Mouse (Mus musculus): ENCODE results near the gene Ctdnep1. TPM values are rescaled to one million over a fixed set of nuclear protein-coding genes. Genes with fewer than 3 reads are reported as not detected.

The Ctdnep1 gene
- polyA plus RNA-seq, 1 experiment from 2014 or later, result 28.6 TPM

DNA sequence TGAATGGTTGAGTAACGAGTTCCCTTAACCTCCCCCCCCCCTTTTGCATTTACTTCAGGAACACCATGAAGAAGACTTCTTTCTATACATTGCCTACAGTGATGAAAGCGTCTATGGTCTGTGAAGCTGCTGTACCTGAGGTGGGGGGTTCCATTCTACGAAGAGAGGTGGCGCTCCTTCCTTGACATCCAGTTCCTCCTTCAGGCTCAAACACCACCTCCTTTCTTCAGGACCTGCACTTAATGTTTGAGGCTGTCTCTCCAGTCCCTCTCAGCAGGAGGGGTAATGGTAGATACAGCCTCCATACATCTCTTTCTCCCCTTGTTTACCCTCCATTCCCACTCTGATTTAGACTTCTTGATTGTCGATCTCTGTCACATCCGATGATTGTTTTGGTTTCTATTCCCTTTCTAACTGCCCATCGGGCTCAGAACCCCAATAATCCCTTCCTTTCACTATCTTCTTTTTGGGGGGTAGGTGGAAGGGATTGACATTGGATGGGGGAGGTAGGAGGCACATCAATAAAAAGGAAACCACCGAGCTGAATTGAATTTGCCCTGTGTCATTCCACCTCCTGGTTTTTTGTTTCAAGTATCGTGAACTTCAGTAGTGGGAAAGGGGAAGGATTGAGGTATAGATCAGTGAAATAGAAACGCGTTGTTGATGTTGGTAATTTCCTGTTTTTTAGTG is 13.6 kb downstream of the Ctdnep1 start:
- DNase-seq (ENCODE audit: low spot score) (no peak), ATAC-seq (replicated peaks; ENCODE audit: low FRiP score, low TSS enrichment, low read depth) (no peak)
- H3K4me2 ChIP-seq (ENCODE audit: low read length), result peak overlapping the region; percentile 38; the same call in 1 of the 2 replicates
- H3K27me3 ChIP-seq (replicated peaks; ENCODE audit: control insufficient read depth, insufficient read depth, low read length), result no peaks in the 10 kb centered on the region
- no peak overlapping the region for H3K9ac ChIP-seq (ENCODE audit: low read length)
- 84% methylated on average over 11 of the region's 11 CpGs for WGBS
- peaks cover 21% of the 10 kb centered on the region for H3K4me1 ChIP-seq (replicated peaks; ENCODE audit: control insufficient read depth, insufficient read depth, low read length)
- no peak overlapping the region; the same call in 1 of the 2 replicates for H3K27ac ChIP-seq (ENCODE audit: low read depth)
- 0 out of 2 replicates have a peak overlapping the region, but pooled peaks have one; percentile 77 for H3K4me3 ChIP-seq (ENCODE audit: low read depth, low read length)
- H3K36me3 ChIP-seq (ENCODE audit: control insufficient read depth, insufficient read depth, low read length), result peaks cover 45% of the 10 kb centered on the region
- no peaks in the 10 kb centered on the region for H3K9me3 ChIP-seq (ENCODE audit: control insufficient read depth, low read length)

DNA sequence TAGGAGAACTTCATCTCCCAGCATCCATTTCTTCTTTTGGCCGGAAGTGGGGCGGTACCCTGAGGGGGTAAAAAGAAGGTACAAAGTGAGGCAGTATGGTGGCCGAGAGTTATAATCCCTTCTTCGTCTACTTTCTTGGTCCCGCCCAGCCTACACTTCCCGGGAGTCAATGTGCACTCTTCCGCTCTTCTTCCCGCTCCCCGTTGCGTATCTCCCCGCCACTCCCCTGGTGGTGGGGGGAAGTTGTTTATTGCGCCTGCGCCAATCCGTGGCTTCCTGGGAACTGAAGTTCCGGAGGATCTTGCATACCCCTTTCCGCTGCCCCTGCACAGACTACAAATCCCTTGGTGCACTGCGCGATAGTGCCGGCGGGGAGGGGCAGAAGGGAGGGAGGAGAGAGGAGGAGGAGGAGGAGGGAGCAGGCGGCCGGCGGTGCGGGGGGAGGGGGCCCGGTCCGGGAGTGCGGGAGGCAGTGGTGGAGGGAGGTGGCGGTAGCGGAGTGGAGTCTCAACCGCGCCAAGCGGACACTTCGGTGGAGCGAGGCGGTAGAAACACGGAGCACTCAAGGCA is 14.5 kb downstream of the Ctdnep1 start, which contains the start of gene Phf23:
Phf23 (plus strand) TSS at position 387 of the 570 bp plus-strand sequence.
- WGBS, result under 1% methylated on average over 36 of the region's 36 CpGs

DNA sequence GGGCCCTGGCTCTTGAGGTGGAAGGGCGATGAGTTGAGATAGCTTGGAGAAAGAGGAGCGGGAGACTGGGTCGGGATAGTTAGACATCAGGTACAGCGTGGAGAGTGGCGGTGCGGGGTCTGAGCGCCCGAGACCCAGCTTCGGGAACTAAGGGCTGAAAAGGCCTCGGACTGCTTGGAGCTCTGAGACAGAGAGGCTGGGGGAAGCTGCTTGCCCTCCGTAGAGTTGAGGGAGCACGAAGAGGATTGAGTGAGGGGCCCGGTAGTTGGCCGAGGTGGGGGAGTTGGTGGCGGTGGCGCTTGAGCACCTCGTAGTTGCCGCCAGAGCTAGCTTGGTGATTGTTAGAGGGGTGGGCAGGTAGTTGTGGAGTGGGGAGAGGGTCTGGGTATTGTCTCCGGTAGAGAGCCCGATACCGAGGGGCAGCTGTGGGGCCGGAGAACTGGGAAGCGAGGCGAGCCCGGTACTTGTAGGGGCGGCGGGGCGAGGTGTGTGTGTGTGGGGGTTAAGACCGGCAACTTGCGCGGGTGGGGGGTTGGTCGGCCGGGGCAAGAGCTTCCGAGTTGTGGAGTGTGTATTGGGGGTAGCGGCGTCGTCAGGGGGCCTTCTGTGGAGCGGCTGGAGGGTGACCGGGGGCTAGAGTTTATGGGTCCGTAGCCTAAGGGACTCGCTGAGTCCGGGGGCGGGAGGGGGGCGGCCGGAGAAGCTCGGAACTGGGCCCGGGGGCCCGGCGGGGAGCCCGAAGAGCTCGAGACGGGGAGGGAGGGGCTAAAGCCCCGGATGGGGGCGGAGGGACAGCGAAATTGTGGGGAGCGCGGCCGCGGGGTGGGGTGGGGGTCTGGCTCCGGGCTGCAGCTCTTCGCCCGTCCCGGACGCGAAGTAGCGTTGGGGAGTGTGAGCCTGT is 15.5 kb downstream of the Ctdnep1 start:
- Histone ChIP-seq H3K27me3 (replicated peaks; ENCODE audit: control insufficient read depth, insufficient read depth, low read length) (no peaks in the 10 kb centered on the region), H3K27ac (ENCODE audit: low read depth) (peak overlapping the region; percentile 98), H3K36me3 (ENCODE audit: control insufficient read depth, insufficient read depth, low read length) (peaks cover 41% of the 10 kb centered on the region), H3K4me1 (replicated peaks; ENCODE audit: control insufficient read depth, insufficient read depth, low read length) (peaks cover 23% of the 10 kb centered on the region), H3K4me2 (ENCODE audit: low read length) (peak overlapping the region; percentile 57), H3K9ac (ENCODE audit: low read length) (peak overlapping the region; percentile 88), H3K9me3 (ENCODE audit: control insufficient read depth, low read length) (no peaks in the 10 kb centered on the region), H3K4me3 (ENCODE audit: low read depth, low read length) (peak overlapping the region; percentile 77)
- under 1% methylated on average over 64 of the region's 66 CpGs for WGBS
- ATAC-seq (replicated peaks; ENCODE audit: low FRiP score, low TSS enrichment, low read depth) (peak; percentile 2), DNase-seq (ENCODE audit: low spot score) (peak; percentile 78)

More for the DNA sequence above, 14.5 kb downstream of the Ctdnep1 start, which contains the start of gene Phf23:
- Histone ChIP-seq H3K4me3 (ENCODE audit: low read depth, low read length) (peak within 1 kb of the TSS; percentile 77), H3K9me3 (ENCODE audit: control insufficient read depth, low read length) (no peaks in the 10 kb centered on the region), H3K27me3 (replicated peaks; ENCODE audit: control insufficient read depth, insufficient read depth, low read length) (no peaks in the 10 kb centered on the region), H3K36me3 (ENCODE audit: control insufficient read depth, insufficient read depth, low read length) (peaks cover 41% of the 10 kb centered on the region), H3K4me1 (replicated peaks; ENCODE audit: control insufficient read depth, insufficient read depth, low read length) (peaks cover 23% of the 10 kb centered on the region), H3K4me2 (ENCODE audit: low read length) (peak within 1 kb of the TSS; percentile 57), H3K9ac (ENCODE audit: low read length) (peak within 1 kb of the TSS; percentile 88), H3K27ac (ENCODE audit: low read depth) (peak within 1 kb of the TSS; percentile 98)
- ATAC-seq (replicated peaks; ENCODE audit: low FRiP score, low TSS enrichment, low read depth), result peak; percentile 71
- DNase-seq (ENCODE audit: low spot score), result peak; percentile 97

DNA sequence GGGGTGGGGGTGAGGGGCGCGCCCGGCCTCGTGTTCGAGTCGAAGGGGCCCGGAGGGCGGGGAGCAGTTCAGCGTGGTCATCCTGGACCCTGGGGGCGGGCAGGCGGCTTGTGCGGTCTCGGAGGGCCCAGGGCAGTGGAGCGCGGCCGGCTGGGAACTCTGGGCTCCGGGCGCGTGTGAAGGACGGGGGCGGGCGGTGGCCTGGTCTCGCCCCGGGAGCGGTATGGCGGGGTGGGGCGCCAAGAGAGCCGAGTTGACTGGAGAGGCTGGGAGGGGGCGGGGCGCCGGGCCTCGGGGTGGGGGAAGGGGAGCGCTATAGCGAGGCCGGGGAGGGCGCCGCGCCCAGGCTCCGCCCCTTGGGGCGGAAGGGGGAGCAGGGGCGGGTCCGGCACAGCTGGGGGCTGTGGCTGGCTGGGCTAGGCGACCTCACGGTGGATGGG is 16.1 kb downstream of the Ctdnep1 start:
- Histone ChIP-seq H3K9me3 (ENCODE audit: control insufficient read depth, low read length) (no peaks in the 10 kb centered on the region), H3K27me3 (replicated peaks; ENCODE audit: control insufficient read depth, insufficient read depth, low read length) (no peaks in the 10 kb centered on the region), H3K27ac (ENCODE audit: low read depth) (peak overlapping the region; percentile 98), H3K36me3 (ENCODE audit: control insufficient read depth, insufficient read depth, low read length) (peaks cover 41% of the 10 kb centered on the region), H3K4me3 (ENCODE audit: low read depth, low read length) (peak overlapping the region; percentile 77), H3K4me2 (ENCODE audit: low read length) (peak overlapping the region; percentile 57), H3K9ac (ENCODE audit: low read length) (peak overlapping the region; percentile 88), H3K4me1 (replicated peaks; ENCODE audit: control insufficient read depth, insufficient read depth, low read length) (peaks cover 30% of the 10 kb centered on the region)
- WGBS, result under 1% methylated on average over 42 of the region's 44 CpGs
- ATAC-seq (replicated peaks; ENCODE audit: low FRiP score, low TSS enrichment, low read depth) (peak; percentile 54), DNase-seq (ENCODE audit: low spot score) (peak; percentile 91)

DNA sequence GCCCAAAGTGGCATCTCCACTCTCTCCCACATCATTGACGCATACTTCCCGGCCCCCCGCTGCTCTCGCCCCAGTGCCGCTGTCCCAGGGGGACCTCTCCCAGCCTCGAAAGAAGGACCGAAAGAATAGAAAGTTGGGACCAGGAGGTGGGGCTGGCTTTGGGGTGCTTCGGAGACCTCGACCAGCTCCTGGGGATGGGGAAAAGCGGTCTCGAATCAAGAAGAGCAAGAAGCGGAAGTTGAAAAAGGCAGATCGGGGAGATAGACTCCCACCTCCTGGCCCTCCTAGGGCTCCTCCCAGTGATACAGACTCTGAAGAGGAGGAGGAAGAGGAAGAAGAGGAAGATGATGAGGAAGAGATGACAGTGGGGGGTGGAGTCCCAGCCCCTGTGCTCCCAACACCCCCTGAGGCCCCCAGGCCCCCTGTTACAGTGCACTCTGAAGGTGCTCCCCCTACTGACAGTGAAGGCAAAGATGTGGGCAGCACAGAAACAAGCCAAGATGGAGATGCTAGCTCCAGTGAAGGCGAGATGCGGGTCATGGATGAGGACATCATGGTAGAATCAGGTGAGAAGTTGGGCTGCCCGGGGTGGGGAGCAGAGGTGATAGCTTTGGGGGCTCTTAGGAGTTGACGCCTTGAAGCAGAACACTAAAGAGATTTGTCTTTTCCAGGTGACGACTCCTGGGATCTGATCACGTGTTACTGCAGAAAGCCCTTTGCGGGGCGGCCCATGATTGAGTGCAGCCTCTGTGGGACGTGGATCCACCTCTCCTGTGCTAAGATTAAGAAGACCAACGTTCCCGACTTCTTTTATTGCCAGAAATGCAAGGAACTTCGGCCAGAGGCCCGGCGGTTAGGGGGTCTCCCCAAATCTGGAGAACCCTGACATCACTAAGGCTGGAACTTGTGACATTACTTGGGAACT is 17.9 kb downstream of the Ctdnep1 start:
- no peak for ATAC-seq (replicated peaks; ENCODE audit: low FRiP score, low TSS enrichment, low read depth)
- H3K27ac ChIP-seq (ENCODE audit: low read depth), result no peak overlapping the region
- no peaks in the 10 kb centered on the region for H3K27me3 ChIP-seq (replicated peaks; ENCODE audit: control insufficient read depth, insufficient read depth, low read length)
- H3K36me3 ChIP-seq (ENCODE audit: control insufficient read depth, insufficient read depth, low read length), result peaks cover 34% of the 10 kb centered on the region
- no peak overlapping the region for H3K4me3 ChIP-seq (ENCODE audit: low read depth, low read length)
- no peak overlapping the region for H3K4me2 ChIP-seq (ENCODE audit: low read length)
- H3K4me1 ChIP-seq (replicated peaks; ENCODE audit: control insufficient read depth, insufficient read depth, low read length), result peaks cover 30% of the 10 kb centered on the region
- no peak overlapping the region for H3K9ac ChIP-seq (ENCODE audit: low read length)
- 91% methylated on average over 27 of the region's 27 CpGs for WGBS
- no peak for DNase-seq (ENCODE audit: low spot score)
- no peaks in the 10 kb centered on the region for H3K9me3 ChIP-seq (ENCODE audit: control insufficient read depth, low read length)

DNA sequence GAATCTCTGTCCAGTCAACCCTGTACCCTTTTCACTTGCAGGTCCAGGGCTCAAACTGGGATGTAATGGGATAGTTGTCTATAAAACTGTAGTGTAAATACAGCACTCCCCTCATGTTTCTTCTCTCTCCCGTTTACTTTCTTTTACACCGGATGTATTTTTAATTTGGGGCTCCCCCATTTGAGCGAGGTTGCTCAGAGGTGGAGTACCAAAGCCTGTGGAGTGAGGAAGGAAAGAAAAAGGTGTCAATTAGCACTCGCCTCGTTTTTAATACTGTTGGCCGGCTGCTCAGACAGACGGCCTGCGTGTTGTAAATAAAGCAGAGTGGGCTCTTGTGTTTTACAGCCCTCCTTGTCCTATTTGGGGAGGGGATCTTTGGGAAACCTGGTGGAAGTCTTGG is 18.7 kb downstream of the Ctdnep1 start:
- DNase-seq (ENCODE audit: low spot score) (no peak), ATAC-seq (replicated peaks; ENCODE audit: low FRiP score, low TSS enrichment, low read depth) (no peak)
- 78% methylated on average over 8 of the region's 8 CpGs for WGBS
- Histone ChIP-seq H3K9me3 (ENCODE audit: control insufficient read depth, low read length) (no peaks in the 10 kb centered on the region), H3K27ac (ENCODE audit: low read depth) (no peak overlapping the region; the same call in 1 of the 2 replicates), H3K4me2 (ENCODE audit: low read length) (no peak overlapping the region), H3K4me3 (ENCODE audit: low read depth, low read length) (no peak overlapping the region), H3K27me3 (replicated peaks; ENCODE audit: control insufficient read depth, insufficient read depth, low read length) (no peaks in the 10 kb centered on the region), H3K36me3 (ENCODE audit: control insufficient read depth, insufficient read depth, low read length) (peaks cover 26% of the 10 kb centered on the region), H3K4me1 (replicated peaks; ENCODE audit: control insufficient read depth, insufficient read depth, low read length) (peaks cover 30% of the 10 kb centered on the region), H3K9ac (ENCODE audit: low read length) (no peak overlapping the region)

DNA sequence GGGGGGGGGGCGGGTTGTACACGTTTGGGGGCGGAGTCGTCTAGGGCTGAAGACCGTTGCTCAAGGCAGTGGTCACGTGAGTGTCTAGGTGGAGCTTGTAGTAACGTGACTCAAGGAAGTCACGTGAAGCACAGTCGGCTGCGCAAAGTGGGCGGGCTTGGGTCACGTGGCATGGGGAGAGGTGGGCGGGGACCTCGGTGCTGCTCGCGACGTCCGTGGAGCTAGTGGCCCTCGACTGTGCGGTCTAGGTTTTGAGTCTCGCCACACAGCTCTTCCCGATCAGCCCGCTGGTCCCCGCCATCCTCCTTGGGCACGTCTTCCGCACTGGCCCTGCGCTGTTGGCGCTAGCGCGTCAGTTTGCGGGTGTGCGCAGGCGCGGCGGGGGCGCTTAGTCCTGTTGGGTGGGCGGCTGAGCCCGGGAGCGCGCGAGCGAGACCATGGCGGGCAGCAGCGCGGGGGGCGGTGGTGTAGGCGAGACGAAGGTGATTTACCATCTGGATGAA is 19.5 kb downstream of the Ctdnep1 start, which contains the start of gene Dvl2:
Dvl2 (plus strand) TSS at position 200 of the 503 bp plus-strand sequence.
- H3K9me3 ChIP-seq (ENCODE audit: control insufficient read depth, low read length), result no peaks in the 10 kb centered on the region
- H3K36me3 ChIP-seq (ENCODE audit: control insufficient read depth, insufficient read depth, low read length), result peaks cover 32% of the 10 kb centered on the region
- ATAC-seq (replicated peaks; ENCODE audit: low FRiP score, low TSS enrichment, low read depth) (peak; percentile 65), DNase-seq (ENCODE audit: low spot score) (peak; percentile 93)
- WGBS, result under 1% methylated on average over 48 of the region's 48 CpGs
- peaks cover 30% of the 10 kb centered on the region for H3K4me1 ChIP-seq (replicated peaks; ENCODE audit: control insufficient read depth, insufficient read depth, low read length)
- peak within 1 kb of the TSS; percentile 93 for H3K4me2 ChIP-seq (ENCODE audit: low read length)
- H3K4me3 ChIP-seq (ENCODE audit: low read depth, low read length), result peak within 1 kb of the TSS; percentile 82
- no peaks in the 10 kb centered on the region for H3K27me3 ChIP-seq (replicated peaks; ENCODE audit: control insufficient read depth, insufficient read depth, low read length)
- H3K9ac ChIP-seq (ENCODE audit: low read length), result peak within 1 kb of the TSS; percentile 67
- peak within 1 kb of the TSS; percentile 92 for H3K27ac ChIP-seq (ENCODE audit: low read depth)

Measured in intestine, embryonic 14.5 days (tissue).